Mouse (Mus musculus) left cerebral cortex, adult 11 months (tissue): ENCODE data around the gene Dhx34.
A peak's percentile ranks its signal among the peaks of the same experiment; 100 is the strongest.

ENCODE experiments used
- DNase-seq: peaks from one replicate; pipeline ENCODE4 v3.0.0; 2022; ENCODE audit warnings: low spot score

Dhx34 gene

DNA sequence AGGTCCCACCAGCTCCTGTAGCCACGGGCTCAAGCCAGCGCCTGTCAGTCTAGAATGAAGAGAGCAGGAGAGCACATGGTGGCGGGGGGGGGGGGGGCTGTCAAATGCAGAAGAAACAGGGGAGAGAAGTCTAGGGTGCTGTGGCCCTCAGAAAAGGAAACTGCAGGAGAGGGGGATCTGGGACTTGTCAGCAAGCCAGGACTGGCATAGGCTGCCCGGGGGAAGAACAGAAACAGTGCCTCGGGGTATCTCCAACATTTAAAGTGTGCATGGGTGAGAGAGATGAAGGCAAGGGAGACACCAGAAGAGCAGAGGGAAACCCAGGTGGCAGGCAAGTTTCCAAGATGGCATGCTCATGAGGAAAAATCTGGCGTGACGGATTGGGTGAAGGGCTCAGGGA is 59.8 kb downstream of the Dhx34 start:
- no peak for DNase-seq

- no peak for DNase-seq
Observed at GRCm38 (mm10) chr7:16161302-16161701, 60.5 kb downstream of the Dhx34 start.

DNA sequence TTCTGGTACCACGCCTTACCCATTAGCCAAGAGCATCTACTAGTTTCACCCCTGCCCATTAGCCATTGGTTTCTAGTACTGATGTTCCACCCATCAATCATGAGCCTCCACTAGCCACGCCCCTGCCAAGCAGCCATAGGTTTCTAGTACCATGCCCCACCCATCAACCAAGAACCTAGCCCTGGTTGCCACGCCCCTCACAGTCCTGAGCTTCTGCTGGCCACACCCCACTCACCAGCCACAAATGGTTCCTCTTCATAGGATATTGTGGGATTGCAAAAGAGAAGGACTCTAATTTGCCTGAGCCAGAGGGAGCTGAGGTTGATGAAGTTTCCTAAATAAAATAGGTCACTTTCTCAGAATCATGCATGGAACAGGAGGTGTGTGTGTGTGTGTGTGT is 61.1 kb downstream of the Dhx34 start:
- DNase-seq: no peak

GRCm38 (mm10) chr7:16158735-16159134 is 63.1 kb downstream of the Dhx34 start:
- DNase-seq: no peak

GRCm38 (mm10) chr7:16156105-16156714 is 65.6 kb downstream of the Dhx34 start:
- no peak for DNase-seq

- no peak for DNase-seq
Observed at GRCm38 (mm10) chr7:16155132-16155872, 66.5 kb downstream of the Dhx34 start.

DNA sequence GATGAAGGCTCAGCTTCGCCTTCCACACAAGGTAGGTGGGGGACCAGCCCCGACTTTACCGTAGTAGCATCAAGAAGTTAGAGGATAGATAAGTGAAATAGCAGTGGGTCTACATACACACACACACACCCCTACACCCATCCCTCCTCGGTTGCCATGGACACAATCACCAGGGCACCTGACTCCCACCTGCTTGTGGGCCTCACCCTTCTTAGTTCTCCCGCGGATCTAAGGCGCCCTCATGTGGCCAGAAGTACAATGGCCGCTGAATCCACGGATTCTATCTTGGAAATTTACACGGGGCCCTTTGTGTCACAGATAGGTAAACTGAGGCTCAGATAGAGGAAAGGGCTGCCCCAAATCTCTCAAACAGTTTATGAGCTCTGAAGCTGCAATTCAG is 68.3 kb downstream of the Dhx34 start:
- DNase-seq: no peak

DNA sequence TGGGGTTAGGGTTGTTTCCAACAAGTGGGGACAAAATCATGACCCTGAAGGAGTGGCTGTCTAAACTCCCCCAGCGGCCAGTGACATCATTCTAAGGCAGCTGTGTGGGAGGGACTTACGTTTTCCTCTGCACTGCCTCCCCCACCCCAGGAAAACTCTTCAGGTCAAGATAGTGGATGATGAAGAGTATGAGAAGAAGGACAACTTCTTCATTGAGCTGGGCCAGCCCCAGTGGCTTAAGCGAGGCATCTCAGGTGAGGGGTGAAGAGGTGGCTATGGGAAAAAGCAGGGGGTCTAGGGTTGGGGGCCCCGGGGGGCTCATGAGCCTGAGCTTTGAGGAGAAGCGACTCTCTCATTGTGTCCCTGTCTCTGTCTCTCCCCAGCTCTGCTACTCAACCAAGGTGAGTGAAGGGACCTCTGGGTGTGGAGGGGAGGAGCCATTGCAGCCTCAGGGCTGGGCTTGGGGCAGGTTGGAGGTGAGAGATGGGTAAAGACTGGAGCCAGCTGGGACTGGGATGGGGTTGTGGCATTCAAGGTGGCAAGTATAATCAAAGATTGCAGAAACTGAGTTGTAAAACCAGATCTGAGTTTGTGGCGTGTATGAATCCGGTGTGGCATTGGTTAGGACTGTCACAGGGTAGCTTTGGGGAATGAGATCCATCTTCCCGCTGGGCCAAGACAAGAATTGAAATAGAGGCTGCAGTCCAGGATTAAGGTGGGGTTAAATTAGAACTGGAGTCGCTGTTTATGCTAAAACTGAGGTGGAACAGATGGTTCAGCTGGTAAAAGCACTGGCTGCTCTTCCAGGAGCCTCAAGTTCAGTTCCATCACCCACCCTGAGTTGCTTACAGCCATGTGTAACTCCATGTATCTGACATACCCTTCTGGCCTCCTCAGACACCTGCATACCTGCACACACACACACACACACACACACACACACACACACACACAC is 71.4 kb downstream of the Dhx34 start:
- no peak for DNase-seq

GRCm38 (mm10) chr7:16149241-16149640 is 72.6 kb downstream of the Dhx34 start:
- peak; percentile 87 for DNase-seq

DNA sequence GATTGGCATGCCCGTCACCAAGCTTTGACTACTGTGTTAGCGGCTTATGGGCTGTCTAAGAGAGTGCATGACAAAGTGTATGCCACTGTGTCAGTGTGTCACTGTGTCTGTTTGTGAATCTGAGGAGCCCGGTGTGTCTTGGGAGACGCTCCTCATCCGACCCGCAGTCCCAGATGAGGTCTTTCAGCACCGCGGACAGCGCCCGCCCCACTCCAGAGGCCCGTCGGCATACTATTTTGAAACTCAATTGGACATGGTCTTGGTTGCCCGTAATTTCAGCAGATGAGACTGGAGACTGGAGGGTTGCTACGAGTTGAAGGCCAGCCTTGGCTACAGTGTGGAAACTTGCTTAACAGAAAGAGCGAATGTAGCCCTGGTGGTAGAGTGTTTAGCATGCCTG is 74.2 kb downstream of the Dhx34 start:
- DNase-seq: no peak
